Mouse (Mus musculus) right cerebral cortex, adult 2 months (tissue): ENCODE measurements at regions not wholly inside any gene's neighbourhood (a gene's known extent, or its start where the extent isn't known, plus 50 kb on each side); places are given as distances from the start of the nearest gene placed in this dataset.

ENCODE experiments used
- DNase-seq, 2 experiments: peaks; one replicate each; pipeline ENCODE4 v3.0.0; 2021 to 2022; ENCODE audit warnings: low spot score in 2 of 2

GRCm38 (mm10) chr12:107392050-107392795 lies 96.2 kb upstream of the 3110018I06Rik start:
- peak in 1 of 2 experiments; percentile 6 for DNase-seq

GRCm38 (mm10) chr12:107394467-107394866 lies 94.0 kb upstream of the 3110018I06Rik start:
- no peak for DNase-seq

- no peak for DNase-seq
Measured at GRCm38 (mm10) chr12:107404821-107405220, 83.6 kb upstream of the 3110018I06Rik start.

GRCm38 (mm10) chr12:107423923-107424322 lies 64.5 kb upstream of the 3110018I06Rik start:
- DNase-seq = no peak

- no peak for DNase-seq
Measured at GRCm38 (mm10) chr12:107438506-107438905, 49.9 kb upstream of the 3110018I06Rik start.
